Mouse (Mus musculus): ENCODE measurements around the gene Cdh22. TPM values are rescaled to one million over a fixed set of nuclear protein-coding genes. Genes with fewer than 3 reads are reported as not detected.

Gene Cdh22
- polyA plus RNA-seq, 1 experiment from 2014 or later = not detected

DNA sequence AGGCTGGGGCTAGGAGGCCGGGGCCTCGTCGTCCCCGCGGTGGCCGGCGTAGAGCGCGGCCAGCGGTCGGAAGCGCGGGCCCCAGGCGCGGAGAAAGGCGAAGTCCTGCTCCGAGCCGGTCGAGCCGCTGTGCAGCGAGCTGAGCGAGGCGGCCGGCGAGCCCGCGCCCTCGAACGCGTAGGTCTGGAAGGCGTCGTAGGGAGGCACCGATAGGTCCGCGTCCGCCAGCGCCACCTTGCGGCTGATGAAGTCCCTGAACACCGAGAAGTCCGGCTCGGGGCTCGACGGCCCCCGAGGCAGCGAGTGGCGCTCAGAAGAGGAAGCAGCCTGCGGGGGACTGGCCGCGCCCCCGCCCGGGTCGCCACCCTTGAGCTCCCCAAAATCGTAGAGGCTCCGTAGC, 122.5 kb downstream of the Cdh22 start:
- Histone ChIP-seq H3K4me1 (ENCODE audit: insufficient read depth) (no peaks in the 10 kb centered on the region), H3K36me3 (replicated peaks; ENCODE audit: insufficient read depth, low read length) (no peaks in the 10 kb centered on the region), H3K4me2 (ENCODE audit: low read depth, low read length) (no peak overlapping the region), H3K27ac (ENCODE audit: low read depth) (no peak overlapping the region), H3K4me3 (ENCODE audit: low read depth, low read length) (no peak overlapping the region), H3K9me3 (ENCODE audit: low read length) (no peaks in the 10 kb centered on the region), H3K27me3 (ENCODE audit: insufficient read depth, low read length) (peaks cover 69% of the 10 kb centered on the region), H3K9ac (replicated peaks) (no peak overlapping the region)
- TF ChIP-seq EP300 (IDR thresholded peaks at IDR 0.05; ENCODE audit: low read depth) (no peak), CTCF (IDR thresholded peaks at IDR 0.05; ENCODE audit: low read depth) (peak; percentile 85)
- peak; percentile 88 for DNase-seq
- WGBS (ENCODE audit: insufficient replicate concordance) = 3% methylated on average over 50 of the region's 54 CpGs
- peak; percentile 77 for ATAC-seq

DNA sequence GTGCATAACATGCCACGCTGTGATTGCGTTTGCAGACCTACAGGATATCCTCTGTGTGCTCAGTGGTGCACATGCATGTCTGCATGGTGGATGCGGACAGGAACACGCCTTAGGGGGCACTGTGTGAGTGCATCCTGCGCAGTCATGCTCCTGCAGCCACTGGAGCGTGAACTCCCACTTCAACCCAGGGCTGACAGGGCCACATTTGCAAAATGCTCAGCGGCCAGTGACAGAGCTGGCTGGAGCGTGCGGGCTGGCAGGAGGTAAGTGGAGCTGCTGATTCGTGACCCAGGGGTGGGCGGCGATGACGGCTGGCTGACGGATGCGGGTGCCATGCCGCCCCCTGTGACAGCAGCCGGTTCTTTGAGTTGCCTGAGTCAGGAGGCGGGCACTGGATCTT, 128.1 kb downstream of the Cdh22 start:
- no peak for ATAC-seq
- Histone ChIP-seq H3K27me3 (ENCODE audit: insufficient read depth, low read length) (peaks cover 40% of the 10 kb centered on the region), H3K4me3 (ENCODE audit: low read depth, low read length) (no peak overlapping the region), H3K9ac (replicated peaks) (no peak overlapping the region), H3K27ac (ENCODE audit: low read depth) (no peak overlapping the region), H3K9me3 (ENCODE audit: low read length) (no peaks in the 10 kb centered on the region), H3K36me3 (replicated peaks; ENCODE audit: insufficient read depth, low read length) (no peaks in the 10 kb centered on the region), H3K4me2 (ENCODE audit: low read depth, low read length) (no peak overlapping the region), H3K4me1 (ENCODE audit: insufficient read depth) (no peaks in the 10 kb centered on the region)
- 29% methylated on average over 18 of the region's 18 CpGs for WGBS (ENCODE audit: insufficient replicate concordance)
- TF ChIP-seq CTCF (IDR thresholded peaks at IDR 0.05; ENCODE audit: low read depth) = no peak
- no peak for TF ChIP-seq EP300 (IDR thresholded peaks at IDR 0.05; ENCODE audit: low read depth)
- DNase-seq = no peak

DNA sequence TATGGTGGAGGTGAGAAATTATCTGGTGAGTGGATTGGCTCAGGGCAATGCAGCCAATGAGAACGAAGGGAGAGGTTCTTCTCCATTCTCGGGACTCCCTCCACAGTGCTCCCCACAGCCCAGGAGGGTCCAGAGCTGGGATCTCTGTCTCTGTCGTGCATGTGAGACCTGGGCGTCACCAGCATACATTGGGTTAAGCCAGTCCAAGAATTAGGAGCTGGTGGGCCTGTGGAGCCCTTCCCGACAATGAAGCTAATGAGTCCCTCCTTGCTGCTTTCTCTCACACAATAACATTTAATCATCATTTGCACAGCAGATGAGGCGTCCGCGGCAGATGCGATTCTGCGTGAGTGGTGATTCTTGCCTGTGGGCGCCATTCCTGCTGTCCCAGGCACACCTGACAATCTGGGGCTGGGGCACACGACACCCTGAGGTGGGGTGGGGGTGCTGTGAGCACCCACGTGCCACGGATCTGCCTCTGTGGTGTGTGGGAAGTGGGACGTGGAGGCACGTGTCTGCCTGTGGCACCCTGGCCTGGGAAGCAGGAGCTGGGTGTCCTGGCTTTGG, 129.1 kb downstream of the Cdh22 start:
- WGBS (ENCODE audit: insufficient replicate concordance) = 65% methylated on average over 16 of the region's 16 CpGs
- Histone ChIP-seq H3K27me3 (ENCODE audit: insufficient read depth, low read length) (peaks cover 30% of the 10 kb centered on the region), H3K4me2 (ENCODE audit: low read depth, low read length) (no peak overlapping the region), H3K9me3 (ENCODE audit: low read length) (no peaks in the 10 kb centered on the region), H3K9ac (replicated peaks) (no peak overlapping the region), H3K4me1 (ENCODE audit: insufficient read depth) (no peaks in the 10 kb centered on the region), H3K4me3 (ENCODE audit: low read depth, low read length) (no peak overlapping the region), H3K36me3 (replicated peaks; ENCODE audit: insufficient read depth, low read length) (no peaks in the 10 kb centered on the region), H3K27ac (ENCODE audit: low read depth) (no peak overlapping the region)
- DNase-seq = no peak
- TF ChIP-seq EP300 (IDR thresholded peaks at IDR 0.05; ENCODE audit: low read depth) (no peak), CTCF (IDR thresholded peaks at IDR 0.05; ENCODE audit: low read depth) (no peak)
- no peak for ATAC-seq

DNA sequence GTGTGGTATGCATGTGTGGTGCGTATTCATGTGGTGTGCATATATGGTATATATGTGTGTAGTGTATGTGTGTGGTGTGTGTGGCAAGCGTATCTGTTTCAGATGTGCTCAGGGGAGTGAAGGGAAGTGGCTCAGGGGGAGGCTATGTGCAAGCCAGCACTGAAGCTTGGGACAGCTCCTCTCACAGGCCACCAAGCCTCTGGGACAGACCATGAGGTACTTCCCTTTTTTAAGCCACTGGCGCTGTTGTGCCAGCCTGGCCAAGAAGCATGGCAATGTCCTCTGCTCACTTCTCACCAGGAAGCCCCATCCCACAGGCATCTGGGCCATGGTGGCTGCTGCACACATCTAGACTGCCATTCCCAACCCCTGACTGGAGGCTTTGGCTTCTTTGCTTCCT, 131.7 kb downstream of the Cdh22 start:
- H3K9ac ChIP-seq (replicated peaks) = no peak overlapping the region
- no peak for ATAC-seq
- WGBS (ENCODE audit: insufficient replicate concordance) = 42% methylated on average over 3 of the region's 3 CpGs

DNA sequence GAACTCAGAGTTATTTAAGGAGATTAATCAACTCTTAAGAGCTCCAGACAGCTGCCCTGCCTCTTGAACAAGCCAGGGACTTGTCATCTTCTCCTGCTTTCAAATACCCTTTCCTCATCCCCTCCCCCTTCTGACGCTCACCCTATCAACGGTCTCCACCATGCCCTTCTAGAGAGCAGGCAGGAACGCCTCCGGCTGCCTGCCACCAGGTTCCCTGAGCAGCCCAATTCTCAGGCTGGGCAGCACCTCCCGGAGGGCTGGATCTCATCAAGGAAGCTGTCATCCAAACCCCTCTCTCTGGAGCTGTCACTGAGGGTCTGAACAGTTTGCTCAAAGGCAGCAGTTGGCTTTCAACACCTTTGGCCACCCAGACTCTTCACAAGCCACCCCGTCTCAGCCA, 133.9 kb downstream of the Cdh22 start:
- Histone ChIP-seq H3K4me2 (ENCODE audit: low read depth, low read length) (no peak overlapping the region), H3K9ac (replicated peaks) (no peak overlapping the region), H3K4me3 (ENCODE audit: low read depth, low read length) (no peak overlapping the region), H3K36me3 (replicated peaks; ENCODE audit: insufficient read depth, low read length) (no peaks in the 10 kb centered on the region), H3K27me3 (ENCODE audit: insufficient read depth, low read length) (peaks cover 14% of the 10 kb centered on the region), H3K27ac (ENCODE audit: low read depth) (no peak overlapping the region), H3K9me3 (ENCODE audit: low read length) (no peaks in the 10 kb centered on the region), H3K4me1 (ENCODE audit: insufficient read depth) (no peaks in the 10 kb centered on the region)
- no peak for DNase-seq
- no peak for ATAC-seq
- TF ChIP-seq EP300 (IDR thresholded peaks at IDR 0.05; ENCODE audit: low read depth) (no peak), CTCF (IDR thresholded peaks at IDR 0.05; ENCODE audit: low read depth) (no peak)
- WGBS (ENCODE audit: insufficient replicate concordance) = 5% methylated on average over 6 of the region's 6 CpGs

More for the DNA sequence above, 131.7 kb downstream of the Cdh22 start:
- TF ChIP-seq EP300 (IDR thresholded peaks at IDR 0.05; ENCODE audit: low read depth) = no peak
- TF ChIP-seq CTCF (IDR thresholded peaks at IDR 0.05; ENCODE audit: low read depth) = no peak
- no peak overlapping the region for H3K4me2 ChIP-seq (ENCODE audit: low read depth, low read length)
- H3K4me3 ChIP-seq (ENCODE audit: low read depth, low read length) = no peak overlapping the region
- DNase-seq = no peak
- H3K36me3 ChIP-seq (replicated peaks; ENCODE audit: insufficient read depth, low read length) = no peaks in the 10 kb centered on the region
- H3K9me3 ChIP-seq (ENCODE audit: low read length) = no peaks in the 10 kb centered on the region
- no peaks in the 10 kb centered on the region for H3K4me1 ChIP-seq (ENCODE audit: insufficient read depth)
- H3K27ac ChIP-seq (ENCODE audit: low read depth) = no peak overlapping the region
- peaks cover 15% of the 10 kb centered on the region; the same call in 1 of the 2 replicates for H3K27me3 ChIP-seq (ENCODE audit: insufficient read depth, low read length)

DNA sequence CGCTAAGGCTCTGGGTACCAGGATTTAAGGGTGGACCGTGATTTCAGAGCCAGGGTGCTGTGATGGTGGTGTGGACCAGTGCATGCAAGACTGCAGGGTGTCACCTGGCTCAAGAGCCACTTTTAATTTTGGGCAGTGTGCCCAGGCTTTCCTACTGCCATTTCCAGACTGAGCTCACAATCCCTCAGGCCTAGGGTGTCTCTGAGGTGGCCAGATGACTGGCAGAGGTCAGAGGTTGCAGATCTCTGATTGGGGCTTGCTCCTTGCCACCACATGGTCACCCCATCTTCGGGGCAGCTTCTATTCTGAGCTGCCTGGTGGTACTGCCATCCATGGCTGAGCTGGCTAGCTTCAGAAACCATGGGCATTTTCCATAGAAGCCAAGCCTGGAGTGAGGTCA, 135.8 kb downstream of the Cdh22 start:
- ATAC-seq = no peak
- WGBS (ENCODE audit: insufficient replicate concordance) = 71% methylated on average over 3 of the region's 3 CpGs
- Histone ChIP-seq H3K9me3 (ENCODE audit: low read length) (no peaks in the 10 kb centered on the region), H3K4me1 (ENCODE audit: insufficient read depth) (no peaks in the 10 kb centered on the region), H3K27ac (ENCODE audit: low read depth) (no peak overlapping the region), H3K36me3 (replicated peaks; ENCODE audit: insufficient read depth, low read length) (no peaks in the 10 kb centered on the region), H3K4me3 (ENCODE audit: low read depth, low read length) (no peak overlapping the region), H3K4me2 (ENCODE audit: low read depth, low read length) (no peak overlapping the region), H3K9ac (replicated peaks) (no peak overlapping the region), H3K27me3 (ENCODE audit: insufficient read depth, low read length) (peaks cover 12% of the 10 kb centered on the region)
- no peak for DNase-seq
- TF ChIP-seq CTCF (IDR thresholded peaks at IDR 0.05; ENCODE audit: low read depth) (no peak), EP300 (IDR thresholded peaks at IDR 0.05; ENCODE audit: low read depth) (no peak)

DNA sequence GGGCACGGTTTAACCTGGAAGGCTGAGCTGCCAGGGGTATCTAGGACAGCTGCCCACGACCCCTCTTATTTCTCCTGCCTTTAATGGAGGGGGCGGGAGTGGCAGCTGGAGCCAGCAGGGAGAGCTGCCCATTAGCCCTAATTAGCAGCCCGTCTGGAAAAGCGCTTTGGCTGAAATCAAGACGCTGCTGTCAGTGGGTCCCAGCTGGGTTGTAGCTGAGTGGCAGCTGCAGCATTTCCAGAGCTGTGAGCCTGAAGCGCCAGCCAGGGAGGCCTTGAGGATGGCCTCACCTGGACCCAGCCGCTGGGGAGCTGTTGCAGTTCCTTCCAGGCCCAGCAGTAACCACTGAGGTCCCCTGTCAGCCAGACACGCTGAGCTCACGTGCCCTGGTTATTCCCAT, 138.3 kb downstream of the Cdh22 start:
- Histone ChIP-seq H3K9ac (replicated peaks) (no peak overlapping the region), H3K4me2 (ENCODE audit: low read depth, low read length) (no peak overlapping the region), H3K27me3 (ENCODE audit: insufficient read depth, low read length) (peaks cover 10% of the 10 kb centered on the region), H3K27ac (ENCODE audit: low read depth) (no peak overlapping the region), H3K9me3 (ENCODE audit: low read length) (no peaks in the 10 kb centered on the region), H3K4me3 (ENCODE audit: low read depth, low read length) (no peak overlapping the region), H3K4me1 (ENCODE audit: insufficient read depth) (no peaks in the 10 kb centered on the region), H3K36me3 (replicated peaks; ENCODE audit: insufficient read depth, low read length) (no peaks in the 10 kb centered on the region)
- no peak for DNase-seq
- 28% methylated on average over 10 of the region's 10 CpGs for WGBS (ENCODE audit: insufficient replicate concordance)
- TF ChIP-seq CTCF (IDR thresholded peaks at IDR 0.05; ENCODE audit: low read depth) (no peak), EP300 (IDR thresholded peaks at IDR 0.05; ENCODE audit: low read depth) (no peak)
- ATAC-seq = no peak
